Mouse (Mus musculus): ENCODE results near the gene Cavin2.

The Cavin2 gene

GRCm38 (mm10) chr1:51288755-51289619, at the start of gene Cavin2:
Cavin2 (plus strand) TSS chr1:51289126.
- DNase-seq (ENCODE audit: low read depth, low spot score), result no peak

DNA sequence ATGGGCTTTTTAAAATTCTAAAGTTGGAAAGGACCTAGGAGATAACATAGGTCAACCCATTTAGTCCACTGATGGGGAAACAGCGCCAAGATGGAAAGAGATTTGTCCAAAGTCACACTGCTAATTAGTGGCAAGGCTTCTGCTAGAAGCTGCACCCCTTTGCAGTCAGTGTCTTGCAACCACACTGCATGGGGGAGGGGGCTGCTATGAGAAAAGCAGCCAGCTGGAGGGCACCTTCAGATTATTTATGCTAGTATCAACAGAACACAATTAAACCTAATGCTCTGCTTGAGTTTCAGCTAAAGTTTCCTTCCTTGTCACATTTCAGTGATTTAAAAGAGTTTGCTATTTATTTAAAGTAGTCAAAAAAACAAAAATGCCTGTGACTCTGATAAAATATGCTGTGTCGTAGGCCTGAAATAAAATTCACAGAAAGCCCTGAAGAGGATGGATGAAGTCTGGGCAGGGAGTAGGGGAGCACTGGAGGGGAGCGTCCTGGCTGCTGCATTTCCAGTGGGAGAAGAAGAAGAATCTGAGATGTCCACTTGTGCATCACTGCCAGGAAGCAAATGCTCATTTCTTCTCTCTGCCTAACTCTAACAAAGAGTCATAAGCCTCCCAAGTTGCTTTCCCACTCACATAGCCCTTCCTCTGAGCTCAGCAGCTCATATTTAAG, 47.5 kb upstream of the Cavin2 start:
- DNase-seq (ENCODE audit: low read depth, low spot score), result no peak

GRCm38 (mm10) chr1:51243294-51243693, 45.6 kb upstream of the Cavin2 start:
- DNase-seq (ENCODE audit: low read depth, low spot score), result no peak

DNA sequence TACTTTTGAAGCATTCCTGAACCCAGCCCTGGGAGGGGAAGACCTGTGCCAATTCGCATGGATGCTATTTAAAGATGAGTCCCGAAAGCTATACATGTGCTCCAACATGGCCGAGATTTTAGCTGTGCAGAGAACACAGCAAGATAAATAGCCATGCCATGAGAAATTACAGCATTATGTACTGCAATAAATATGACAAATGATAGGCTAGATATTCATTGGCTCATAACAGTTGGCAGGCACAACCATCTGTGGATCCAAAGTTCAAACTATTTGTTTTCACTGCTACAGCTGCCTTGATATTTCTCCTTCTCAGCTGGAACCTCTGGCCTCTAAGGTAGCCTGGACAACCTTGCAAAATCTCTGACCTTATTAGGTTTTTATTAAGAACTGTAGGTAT, 45.1 kb upstream of the Cavin2 start:
- DNase-seq (ENCODE audit: low read depth, low spot score), result no peak

- DNase-seq (ENCODE audit: low read depth, low spot score), result no peak
Observed at GRCm38 (mm10) chr1:51245381-51245780, 43.5 kb upstream of the Cavin2 start.

DNA sequence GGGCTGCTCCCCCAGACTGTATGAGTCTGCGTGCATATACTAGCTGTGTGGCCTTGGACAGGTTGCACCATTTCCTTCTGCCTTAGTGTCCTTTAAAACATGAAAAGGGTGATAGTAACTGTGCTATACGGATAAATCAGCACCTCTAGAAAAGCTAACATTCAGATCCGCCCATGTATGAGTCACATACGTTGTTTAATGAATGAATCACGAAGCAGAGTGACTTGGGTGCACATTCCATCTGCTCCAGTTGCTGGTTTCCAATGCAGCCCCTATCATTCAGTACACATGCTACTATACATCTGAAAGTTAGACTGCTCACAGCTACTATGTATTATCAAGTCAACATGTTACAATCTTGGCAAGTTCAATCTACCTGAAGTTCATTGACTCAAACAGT, 38.6 kb upstream of the Cavin2 start:
- DNase-seq (ENCODE audit: low read depth, low spot score), result no peak

- DNase-seq (ENCODE audit: low read depth, low spot score), result no peak
Observed at GRCm38 (mm10) chr1:51265118-51265800, 23.7 kb upstream of the Cavin2 start.

DNA sequence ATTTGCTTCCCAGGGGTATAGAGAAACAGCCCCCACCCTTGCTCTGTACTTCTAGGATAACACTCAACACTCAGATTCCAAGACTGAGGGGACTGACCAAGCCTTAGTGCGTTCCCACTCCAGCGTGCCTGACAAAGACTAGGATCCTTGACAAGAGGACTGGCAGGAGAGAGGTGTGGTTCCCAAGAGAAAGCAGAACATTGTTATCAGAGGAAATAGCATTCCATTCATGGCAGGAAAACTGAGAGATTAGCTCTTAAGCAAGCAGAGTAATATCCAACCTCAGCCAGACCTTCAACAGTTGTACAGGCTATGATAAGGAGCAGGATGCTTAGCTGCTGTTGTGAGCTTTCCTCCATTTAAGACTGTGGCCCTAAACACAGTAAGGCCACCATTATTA, 23.0 kb upstream of the Cavin2 start:
- DNase-seq (ENCODE audit: low read depth, low spot score), result no peak

- DNase-seq (ENCODE audit: low read depth, low spot score), result peak; percentile 39
Observed at GRCm38 (mm10) chr1:51267125-51267524, 21.8 kb upstream of the Cavin2 start.

- DNase-seq (ENCODE audit: low read depth, low spot score), result no peak
Observed at GRCm38 (mm10) chr1:51268225-51268624, 20.7 kb upstream of the Cavin2 start.

DNA sequence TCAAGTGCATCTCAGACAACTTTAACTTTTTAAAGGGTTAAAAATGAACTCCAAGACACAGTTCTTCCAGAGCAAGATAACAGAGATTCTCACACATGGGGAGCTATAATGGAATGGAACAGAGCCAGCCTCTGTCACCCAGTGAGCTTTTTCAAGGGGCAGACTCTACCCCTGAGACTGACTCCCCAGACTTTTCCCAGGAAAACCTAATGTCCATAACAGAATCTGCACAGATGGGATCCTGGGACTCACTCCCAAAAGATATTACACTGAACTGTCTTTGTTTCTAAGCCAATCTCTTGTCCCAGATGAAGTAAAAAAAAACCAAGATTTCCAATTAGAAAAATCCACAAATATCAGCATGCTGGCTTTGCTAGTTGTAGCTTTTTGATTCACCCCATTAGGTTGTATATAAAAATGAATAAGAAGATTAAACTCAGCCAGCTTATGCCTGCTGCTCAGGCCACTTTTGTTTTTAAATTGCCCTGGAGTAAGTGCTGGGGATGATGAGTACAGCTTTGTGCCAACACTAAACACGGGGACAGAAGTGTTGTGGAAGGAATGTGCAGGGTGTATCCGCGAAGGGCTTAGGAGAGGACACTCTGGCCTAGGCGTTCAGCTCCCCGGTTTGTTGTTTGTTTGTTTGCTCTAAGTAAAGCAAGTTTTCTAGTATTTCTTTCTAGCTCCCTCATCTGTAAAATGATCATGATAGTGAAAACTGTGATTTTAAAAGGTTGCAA, 18.6 kb upstream of the Cavin2 start:
- no peak for DNase-seq (ENCODE audit: low read depth, low spot score)

GRCm38 (mm10) chr1:51271845-51272244, 17.1 kb upstream of the Cavin2 start:
- DNase-seq (ENCODE audit: low read depth, low spot score), result no peak

DNA sequence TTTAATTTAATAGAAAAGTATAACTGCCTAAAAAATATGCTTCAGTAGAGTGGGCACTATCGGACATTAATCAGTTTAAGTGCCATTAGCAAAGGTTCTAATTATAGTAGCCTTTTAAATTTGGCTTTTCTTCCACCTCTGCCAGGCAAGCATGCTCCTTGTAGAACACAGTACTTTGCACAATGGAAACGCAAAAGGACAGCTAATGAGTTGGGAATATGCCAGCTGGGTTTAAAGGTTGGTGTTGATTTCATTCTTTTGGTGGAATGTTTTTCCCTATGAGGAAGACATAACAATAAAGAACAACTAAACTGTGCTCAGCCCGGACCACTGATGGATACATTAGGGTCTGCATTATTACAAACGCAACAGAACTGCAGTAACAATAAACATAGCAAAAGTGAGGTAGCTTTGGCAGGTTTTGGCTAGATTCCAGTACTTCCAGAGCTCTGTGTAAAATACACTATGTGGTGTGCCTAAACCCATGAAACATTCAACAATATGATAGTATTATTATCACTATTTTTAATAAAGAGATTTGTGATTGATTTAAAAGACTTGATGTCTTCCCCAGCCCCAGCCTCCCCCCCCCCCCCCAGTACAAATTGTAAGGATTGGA, 16.2 kb upstream of the Cavin2 start:
- no peak for DNase-seq (ENCODE audit: low read depth, low spot score)

DNA sequence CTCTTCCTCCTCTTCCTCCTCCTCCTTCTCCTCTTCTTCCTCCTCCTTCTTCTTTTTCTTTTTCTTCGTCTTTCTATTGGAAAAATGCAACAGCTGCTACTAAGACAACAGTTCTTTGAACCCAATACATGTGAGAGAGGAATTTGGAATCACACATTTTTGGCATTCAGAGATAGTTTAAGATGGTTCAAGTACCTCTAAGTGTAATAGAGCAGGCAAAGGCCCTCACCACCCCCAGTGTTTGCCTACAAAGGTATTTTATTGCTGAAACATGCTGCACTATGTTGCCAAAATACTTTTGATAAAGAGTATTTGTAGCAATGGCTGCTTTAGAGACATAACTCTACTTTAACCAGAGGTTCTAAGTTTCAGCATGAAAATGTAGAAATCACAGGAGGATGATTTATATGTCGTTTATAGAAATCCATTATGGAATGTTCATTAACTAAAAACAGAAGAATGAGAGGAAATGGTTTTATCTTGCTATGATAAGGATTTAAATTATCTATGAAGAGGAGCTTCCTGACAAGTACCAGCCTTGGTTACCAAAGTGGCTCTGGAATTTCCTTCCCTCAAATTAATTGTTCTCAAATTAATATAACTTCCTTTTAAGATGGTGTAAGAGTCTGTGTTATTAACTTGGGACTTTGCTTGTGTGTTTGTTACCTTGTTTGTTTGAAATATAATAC, 10.9 kb upstream of the Cavin2 start:
- no peak for DNase-seq (ENCODE audit: low read depth, low spot score)

DNA sequence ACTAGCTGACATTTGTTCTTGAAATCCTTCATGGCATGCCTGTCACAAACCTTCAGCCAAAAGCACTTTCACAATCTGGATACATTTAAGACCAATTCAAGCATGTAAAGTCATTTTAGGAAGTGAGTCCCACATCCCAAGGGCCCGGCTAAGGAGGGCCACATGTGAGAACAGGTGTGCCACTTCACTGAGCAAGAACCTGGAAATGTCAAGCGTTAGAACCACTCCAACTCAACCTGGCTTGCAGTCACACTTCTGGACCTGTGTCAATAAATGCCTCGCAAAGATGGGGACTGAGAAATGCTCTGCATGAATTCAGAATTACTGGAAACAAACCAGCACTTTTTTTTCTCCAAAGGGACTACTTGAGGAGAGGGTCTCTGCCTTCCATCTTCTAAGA, 725 bp upstream of the Cavin2 start:
- no peak for DNase-seq (ENCODE audit: low read depth, low spot score)

DNA sequence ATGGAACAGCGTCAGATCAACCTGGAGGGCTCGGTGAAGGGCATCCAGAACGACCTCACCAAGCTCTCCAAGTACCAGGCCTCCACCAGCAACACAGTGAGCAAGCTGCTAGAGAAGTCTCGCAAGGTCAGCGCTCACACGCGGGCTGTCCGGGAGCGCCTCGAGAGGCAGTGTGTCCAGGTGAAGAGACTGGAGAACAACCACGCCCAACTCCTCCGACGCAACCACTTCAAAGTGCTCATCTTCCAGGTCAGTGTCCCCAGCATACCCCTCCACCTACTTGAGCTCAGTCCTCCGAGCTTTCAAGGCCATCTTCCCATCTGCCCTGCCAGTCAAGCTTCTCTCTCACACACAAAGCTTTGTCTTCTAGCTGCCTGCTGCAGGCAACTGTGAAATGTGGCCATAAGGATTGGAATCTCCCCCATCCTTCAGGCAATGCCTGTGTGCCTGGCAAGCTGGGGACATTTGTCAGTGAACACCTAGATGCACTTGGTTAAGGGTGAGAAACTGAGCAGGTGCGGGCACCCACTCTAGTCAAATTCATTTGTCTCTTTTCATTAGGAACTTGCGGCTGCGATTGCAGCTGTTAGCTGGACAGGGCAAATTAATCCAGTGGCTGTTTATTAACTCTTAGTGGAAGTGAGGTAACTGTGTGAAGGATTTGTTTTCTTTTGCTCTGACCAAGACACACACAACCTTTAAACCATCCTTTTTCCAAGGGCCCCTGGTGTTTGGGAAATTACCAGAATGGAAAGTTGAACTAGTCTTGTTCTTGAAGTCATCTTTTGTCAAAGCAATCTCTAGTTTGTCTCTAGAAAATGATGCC, 907 bp downstream of the Cavin2 start:
- no peak for DNase-seq (ENCODE audit: low read depth, low spot score)

- no peak for DNase-seq (ENCODE audit: low read depth, low spot score)
Observed at GRCm38 (mm10) chr1:51290634-51291033, 1.7 kb downstream of the Cavin2 start.

DNA sequence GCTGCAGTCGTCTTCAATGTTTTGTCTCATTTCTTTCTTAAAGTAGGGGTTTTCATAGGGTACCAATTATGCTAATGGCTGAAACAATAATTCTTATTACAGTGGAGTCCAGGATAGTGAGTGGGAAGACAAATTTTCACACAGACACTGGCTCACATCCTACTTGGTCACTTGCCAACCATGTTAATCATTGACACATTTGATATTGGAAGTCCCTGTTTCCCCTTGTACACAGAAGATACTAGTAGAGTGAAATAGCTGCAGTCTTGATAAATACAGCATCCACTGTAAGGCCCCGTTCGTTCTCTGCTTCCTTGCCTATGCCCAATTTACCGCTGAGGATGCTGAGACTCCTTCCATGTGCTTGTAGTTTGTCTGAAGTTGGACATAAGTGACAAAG, 3.4 kb downstream of the Cavin2 start:
- DNase-seq (ENCODE audit: low read depth, low spot score), result no peak

GRCm38 (mm10) chr1:51300295-51300930, 11.5 kb downstream of the Cavin2 start:
- DNase-seq (ENCODE audit: low read depth, low spot score), result no peak
